Mouse (Mus musculus) layer of hippocampus, postnatal 14 days (tissue): ENCODE results near the gene B4galnt4. TPM values are rescaled to one million over a fixed set of nuclear protein-coding genes. Genes with fewer than 3 reads are reported as not detected.
"Not testable (repeated sequence)": the region's sequence is repeated elsewhere in the genome, so short reads cannot be mapped to it uniquely, and the experiment has no call there.

Source experiments
- DNase-seq, 2 experiments: peaks; one replicate each; pipeline ENCODE4 v3.0.0; 2021 to 2022; ENCODE audit warnings: low spot score in 2 of 2, mixed read lengths in 1 of 2
- long read RNA-seq, 2 experiments: library from polyadenylated mRNA; stranded (forward); transcript quantifications; one replicate each; pipeline ENCODE4 v2.0.0; 2021
- total RNA-seq, 2 experiments: library from RNA; stranded (reverse); gene quantifications; 2 replicates each; pipeline ENCODE4 v1.2.3; 2021

B4galnt4 gene
- 10 to 100 TPM; 90.0 to 97.9 TPM for total RNA-seq
- long read RNA-seq, experiment 1, transcript B4galnt4-201 (20 exons, 3,556 nt): major isoform, 8 of 30 reads
- long read RNA-seq, experiment 1, partial matches to known transcripts: 17 of 30 reads
- long read RNA-seq, experiment 1, other reads (novel, unspliced or antisense): 5 of 30 reads
- long read RNA-seq, experiment 2, transcript B4galnt4-201 (20 exons, 3,556 nt): major isoform, 7 of 39 reads
- long read RNA-seq, experiment 2, partial matches to known transcripts: 20 of 39 reads
- long read RNA-seq, experiment 2, other reads (novel, unspliced or antisense): 12 of 39 reads

DNA sequence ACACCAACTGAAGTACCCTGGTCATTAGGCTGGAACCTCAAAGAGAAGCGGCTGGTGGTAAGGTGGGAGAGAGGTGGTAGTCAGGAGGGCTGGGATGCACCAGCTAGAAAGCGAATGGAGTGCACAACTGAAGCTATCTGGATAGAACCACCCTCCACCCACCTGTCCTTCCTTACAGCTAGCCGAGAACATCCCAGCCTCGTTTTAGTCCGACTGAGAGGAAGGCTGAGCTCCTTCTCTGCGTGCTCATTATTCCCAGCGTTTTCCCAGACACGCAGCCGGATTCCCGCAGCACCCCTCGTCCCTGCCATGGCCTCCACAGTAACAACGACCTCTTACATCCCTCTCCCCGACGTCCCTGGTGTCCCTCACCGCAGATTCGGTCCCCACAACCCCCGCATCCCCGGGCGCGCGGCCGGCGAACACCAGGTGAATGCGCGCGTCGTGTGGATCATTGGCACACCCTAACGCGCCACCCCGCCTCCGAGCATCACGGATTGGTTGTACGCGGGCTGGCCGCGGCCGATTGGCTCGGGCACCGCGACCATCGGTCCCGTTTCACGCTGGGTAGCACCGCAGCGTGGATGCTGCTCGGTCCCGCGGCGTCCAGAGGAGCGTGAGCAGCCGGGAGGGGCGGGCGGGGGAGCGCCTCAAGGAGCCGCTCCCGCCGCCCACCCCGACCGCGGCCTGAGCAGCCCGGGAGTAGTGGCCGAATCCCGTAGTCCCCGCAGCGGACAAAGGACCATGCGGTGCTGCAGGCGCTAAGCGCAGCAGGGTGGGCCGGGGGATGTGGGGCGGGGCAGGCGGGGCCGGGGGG lies at the start of gene B4galnt4:
Gene B4galnt4 (plus strand): TSS at position 679 of the 817 bp plus-strand sequence.
- DNase-seq: peak; percentile 89 to 94

GRCm38 (mm10) chr7:141011238-141011770 lies 49.6 kb upstream of the B4galnt4 start:
- DNase-seq: no peak

DNA sequence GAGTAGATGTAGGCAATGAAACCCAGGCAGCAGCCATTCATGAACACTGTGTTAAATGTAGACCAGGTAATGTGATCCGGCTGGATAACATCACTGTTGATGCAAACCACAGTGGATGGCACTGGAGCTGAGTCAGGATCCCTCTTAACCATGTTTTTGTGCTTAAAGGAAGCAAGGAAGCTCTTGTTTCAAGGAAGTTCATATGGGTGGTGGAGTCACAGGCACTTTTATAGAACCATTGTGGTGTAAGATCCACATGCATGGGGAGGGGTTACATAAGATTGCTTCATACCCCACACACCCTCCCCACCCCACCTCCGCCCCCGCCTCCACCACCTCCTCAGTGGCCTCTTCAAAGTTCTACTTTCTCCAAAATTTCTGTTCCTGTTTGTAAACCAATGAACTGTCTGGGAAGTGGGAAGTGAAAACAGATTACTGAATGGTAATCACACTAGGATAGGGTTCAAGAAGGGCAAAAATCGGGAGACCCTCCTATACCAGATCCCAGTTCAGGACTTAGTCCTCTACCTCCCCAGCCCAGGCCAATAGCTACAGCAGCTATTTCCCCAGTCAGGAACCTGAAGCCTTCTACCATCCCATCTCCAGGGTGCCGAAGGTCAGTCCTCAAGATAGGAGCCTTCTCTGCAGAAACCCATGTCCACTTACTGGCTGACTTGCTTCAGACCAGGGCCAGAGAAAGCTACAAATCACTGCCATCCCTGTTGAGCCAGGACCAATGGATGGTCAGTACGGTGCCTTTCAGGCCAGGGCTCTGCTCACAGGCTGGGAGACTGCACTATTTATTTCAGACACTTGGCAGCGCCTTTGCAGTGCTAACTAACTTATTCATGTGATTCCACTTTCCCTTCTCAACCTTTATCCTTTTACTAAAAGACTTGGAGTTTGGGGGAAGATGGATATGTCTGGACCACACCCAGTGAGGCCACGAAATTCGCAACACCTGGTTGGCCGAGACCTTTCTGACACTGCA lies 43.9 kb upstream of the B4galnt4 start:
- DNase-seq: no peak

DNA sequence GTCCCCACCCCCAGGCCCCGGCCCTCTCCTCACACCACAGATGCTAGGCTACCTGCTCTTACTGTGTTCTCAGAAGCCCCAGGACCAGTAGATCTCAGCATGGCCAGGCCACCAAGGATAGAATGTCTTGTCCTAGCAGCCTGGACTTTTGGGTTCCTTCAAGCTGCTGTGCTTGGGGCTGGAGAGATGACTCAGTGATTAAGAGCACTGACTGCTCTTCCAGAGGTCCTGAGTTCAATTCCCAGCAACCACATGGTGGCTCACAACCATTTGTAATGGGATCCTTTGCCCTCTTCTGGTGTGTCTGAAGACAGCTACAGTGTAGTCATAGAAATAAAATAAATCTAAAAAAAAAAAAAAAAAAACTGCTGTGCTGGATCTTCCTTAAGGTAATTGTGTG lies 43.1 kb upstream of the B4galnt4 start, which contains the start of gene Ifitm6:
Gene Ifitm6 (minus strand): TSS at position 101 of the 400 bp plus-strand sequence.
- not testable (repeated sequence) for DNase-seq

- no peak for DNase-seq
Observed at GRCm38 (mm10) chr7:141019028-141019427, 41.9 kb upstream of the B4galnt4 start.

DNA sequence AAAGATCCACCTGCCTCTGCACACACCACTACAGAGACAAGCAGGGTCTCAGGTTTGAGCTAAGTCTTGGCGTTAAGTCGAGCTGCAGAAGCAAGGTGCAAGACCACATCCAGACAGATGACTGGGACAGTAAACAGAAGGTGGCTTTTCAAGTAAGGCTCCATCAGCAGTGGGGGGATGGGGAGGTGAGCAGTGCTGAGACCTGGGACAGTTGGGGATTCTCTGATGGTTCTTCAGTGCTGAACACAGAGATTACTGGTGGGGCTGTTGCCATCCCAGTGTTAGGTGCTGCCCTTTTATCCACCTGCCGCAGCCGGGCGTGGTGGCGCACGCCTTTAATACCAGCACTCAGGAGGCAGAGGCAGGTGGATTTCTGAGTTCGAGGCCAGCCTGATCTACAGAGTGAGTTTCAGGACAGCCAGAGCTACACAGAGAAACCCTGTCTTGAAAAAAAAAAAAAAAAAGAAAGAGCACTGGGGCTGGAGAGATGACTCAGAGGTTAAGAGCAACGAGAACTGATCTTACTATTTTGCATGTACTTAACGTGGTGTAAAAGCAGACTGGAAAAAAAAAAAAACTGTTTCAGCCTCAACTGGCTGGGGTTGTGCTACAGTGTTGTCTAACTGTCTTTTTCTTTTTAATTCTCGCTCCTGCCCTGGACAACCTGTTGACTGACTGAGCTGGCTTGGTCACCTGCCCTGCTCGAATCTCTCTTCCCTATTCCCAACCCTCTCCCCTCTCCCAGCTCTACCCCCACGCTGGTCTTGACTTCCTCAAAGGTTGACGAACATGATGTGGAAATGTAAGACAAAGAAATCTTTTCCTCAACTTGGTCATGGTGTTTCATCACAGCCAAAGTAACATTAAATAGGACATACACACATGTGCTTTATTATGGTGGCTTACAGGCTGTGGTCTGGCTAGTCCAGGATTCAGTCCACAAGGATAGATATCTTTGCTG lies 39.1 kb upstream of the B4galnt4 start:
- DNase-seq: no peak

- DNase-seq: no peak
Observed at GRCm38 (mm10) chr7:141024865-141025838, 35.8 kb upstream of the B4galnt4 start.

DNA sequence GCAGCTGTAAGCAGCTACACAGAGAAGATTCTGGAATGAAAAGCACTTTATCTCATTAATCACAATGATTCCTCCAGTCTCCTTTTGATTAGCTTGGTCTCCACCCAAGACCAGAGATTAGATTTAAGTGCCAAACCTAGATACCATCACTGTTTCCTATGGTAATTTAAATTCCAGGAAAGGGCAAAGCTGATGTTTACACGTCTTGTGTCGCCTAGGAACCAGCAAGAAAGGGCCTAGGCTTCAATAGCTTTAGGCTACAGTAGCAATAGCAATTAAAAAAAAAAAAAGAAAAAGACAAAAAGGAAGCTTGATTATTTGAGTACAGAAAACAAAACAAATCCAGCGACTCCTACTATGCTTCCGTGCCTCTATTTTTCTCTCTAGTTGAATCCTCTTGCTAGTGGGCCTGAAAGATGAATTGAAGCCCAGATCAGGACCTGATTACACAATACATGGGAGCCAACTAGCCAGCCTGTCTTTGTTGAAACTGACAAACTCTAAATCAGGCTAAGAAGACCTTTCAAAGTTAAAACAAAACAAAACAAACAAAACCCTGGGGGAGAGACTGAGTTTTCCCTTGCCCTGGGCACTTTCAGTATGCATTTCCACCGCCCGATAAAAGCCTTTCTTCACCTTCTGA lies 34.7 kb upstream of the B4galnt4 start:
- DNase-seq: no peak

DNA sequence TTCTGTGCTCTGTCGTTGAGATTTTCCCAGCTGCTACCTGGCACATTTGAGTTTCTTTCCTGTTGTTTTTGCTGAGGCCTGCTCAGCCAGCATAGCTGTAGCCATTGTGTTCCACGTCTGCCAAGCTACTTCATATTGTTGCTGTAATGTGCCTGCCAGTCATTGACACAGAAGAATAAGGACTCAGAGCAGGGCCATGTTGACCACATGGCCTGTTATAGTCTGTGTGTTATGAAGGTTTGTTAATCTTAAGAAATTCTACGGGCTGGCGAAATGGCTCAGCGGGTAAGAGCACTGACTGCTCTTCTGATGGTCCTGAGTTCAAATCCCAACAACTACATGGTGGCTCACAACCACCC lies 34.2 kb upstream of the B4galnt4 start:
- DNase-seq: no peak

GRCm38 (mm10) chr7:141028831-141029230 lies 32.1 kb upstream of the B4galnt4 start, which contains the start of gene Gm17387:
Gm17387 (plus strand) TSS chr7:141029131.
- DNase-seq: no peak

- no peak for DNase-seq
Observed at GRCm38 (mm10) chr7:141030390-141030789, 30.5 kb upstream of the B4galnt4 start.

GRCm38 (mm10) chr7:141032458-141033167 lies 28.3 kb upstream of the B4galnt4 start:
- no peak for DNase-seq

GRCm38 (mm10) chr7:141036624-141037023 lies 24.3 kb upstream of the B4galnt4 start:
- not testable (repeated sequence) for DNase-seq

DNA sequence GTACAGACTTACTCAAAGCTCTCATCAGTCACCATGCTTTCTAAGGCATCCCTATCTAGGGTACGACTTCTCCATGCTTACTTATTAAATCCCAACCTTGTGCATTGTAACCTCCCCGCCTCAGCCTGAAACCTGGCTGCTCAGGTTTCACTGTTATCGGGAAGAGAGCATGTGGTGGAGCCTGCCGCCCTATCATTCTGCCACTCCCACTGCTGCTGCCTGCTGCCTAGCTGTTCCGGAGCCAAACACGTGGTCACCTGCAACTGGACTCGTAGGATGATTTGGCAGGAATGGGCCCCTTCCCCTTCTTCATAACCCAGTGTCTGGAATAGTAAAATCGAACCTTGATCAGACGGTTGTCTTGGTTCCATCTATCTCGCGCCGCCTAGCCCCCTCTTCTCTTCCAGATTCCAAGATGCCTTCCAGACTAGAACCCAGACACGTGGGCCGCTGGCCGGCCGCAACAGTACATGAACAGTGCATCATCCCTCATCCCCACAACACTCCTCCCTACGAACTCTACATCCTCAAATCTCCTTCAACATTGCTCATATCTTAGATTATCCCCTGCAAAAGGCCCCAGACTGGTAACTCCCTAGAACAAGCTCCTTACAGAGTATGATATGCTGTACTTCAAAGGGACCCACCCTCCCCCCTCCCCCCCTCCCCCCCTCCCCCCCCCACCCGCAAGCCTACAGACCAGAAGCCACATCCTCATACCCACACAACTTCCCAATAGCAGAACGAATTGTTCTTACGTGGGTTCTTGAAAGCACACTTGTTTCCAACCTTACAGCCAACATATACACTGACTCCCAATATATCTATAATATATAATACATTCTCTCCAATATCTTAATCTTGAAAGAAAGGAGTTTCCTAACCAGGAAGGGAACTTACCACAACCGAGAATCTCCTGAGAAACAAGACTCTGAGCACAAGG lies 22.5 kb upstream of the B4galnt4 start:
- no peak for DNase-seq

DNA sequence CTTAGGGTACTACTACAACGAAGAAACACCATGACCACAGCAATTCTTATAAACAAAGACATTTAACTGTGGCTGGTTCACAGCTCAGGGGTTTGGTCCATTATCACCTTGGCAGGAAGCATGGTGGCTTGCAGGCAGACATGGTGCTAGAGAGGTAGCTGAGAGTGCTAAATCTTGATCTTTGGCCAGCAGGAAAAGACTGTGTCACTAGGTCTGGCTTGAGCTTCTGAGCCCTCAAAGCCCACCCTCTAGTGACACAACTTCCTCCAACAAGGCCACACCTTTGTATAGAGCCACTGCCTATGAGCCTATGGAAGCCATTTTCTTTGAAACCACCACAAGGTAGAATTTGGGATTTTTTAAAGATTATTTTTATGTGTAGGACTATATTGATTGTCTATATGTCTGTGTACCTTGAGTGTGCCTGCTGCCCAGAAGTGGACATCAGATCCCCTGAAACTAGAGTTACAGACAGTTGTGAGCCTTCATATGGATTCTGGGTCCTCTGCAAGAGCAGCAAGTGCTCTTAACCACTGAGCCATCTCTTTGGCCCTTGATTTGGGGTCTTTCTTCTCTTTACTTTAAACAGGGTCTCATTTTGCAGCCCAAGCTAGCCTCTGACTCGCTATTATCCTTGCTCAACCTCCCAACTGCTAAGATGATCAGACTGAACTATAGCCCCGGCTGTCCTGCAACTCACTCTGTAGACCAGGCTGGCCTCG lies 21.4 kb upstream of the B4galnt4 start:
- DNase-seq: no peak
